Comparison of ENCODE assay signal across 8 mouse cellular contexts in genomic region chr8:71469411-71469810, GRCm38 (mm10). TPM values are rescaled to one million over a fixed set of nuclear protein-coding genes. Genes with fewer than 3 reads are reported as not detected.
DNase-seq lines count a peak whose midpoint lies in the region; ATAC-seq and TF ChIP-seq lines count a peak whose summit lies in the region.

No protein-coding gene starts in this region.

- H3K27ac ChIP-seq in forebrain, embryonic 11.5 days (ENCODE audit: low read depth, low read length) = peak overlapping the region; percentile 37
- H3K27ac ChIP-seq in hindbrain, postnatal 0 days = peak overlapping the region; percentile 80
- no peak overlapping the region; the same call in 1 of the 2 replicates for H3K27ac ChIP-seq in limb, embryonic 14.5 days (replicated peaks; ENCODE audit: low read depth, low read length)
- H3K27ac ChIP-seq in midbrain, postnatal 0 days (ENCODE audit: low read depth, low read length) = peak overlapping the region; percentile 82

- no peak for TF ChIP-seq POLR2A in limb, embryonic 14.5 days (IDR thresholded peaks at IDR 0.05; ENCODE audit: borderline replicate concordance, extremely low read depth, insufficient read depth, insufficient read length)

- peak overlapping the region; percentile 84 for H3K4me3 ChIP-seq in forebrain, embryonic 11.5 days (ENCODE audit: low read depth, low read length)
- peak overlapping the region; percentile 73 for H3K4me3 ChIP-seq in hindbrain, postnatal 0 days (ENCODE audit: low read length)
- H3K4me3 ChIP-seq in limb, embryonic 14.5 days (replicated peaks; ENCODE audit: low read length) = peak overlapping the region; percentile 79
- H3K4me3 ChIP-seq in midbrain, postnatal 0 days (ENCODE audit: low read depth, low read length) = peak overlapping the region; percentile 65

- H3K4me1 ChIP-seq in forebrain, embryonic 11.5 days (replicated peaks; ENCODE audit: control insufficient read depth, insufficient read depth, low read length) = peaks cover 12% of the 10 kb centered on the region
- no peaks in the 10 kb centered on the region for H3K4me1 ChIP-seq in hindbrain, postnatal 0 days (ENCODE audit: insufficient read depth, low read length)
- H3K4me1 ChIP-seq in limb, embryonic 14.5 days (ENCODE audit: control insufficient read depth, insufficient read depth, low read length) = peaks cover 7% of the 10 kb centered on the region; the same call in 1 of the 2 replicates
- H3K4me1 ChIP-seq in midbrain, postnatal 0 days (ENCODE audit: insufficient read depth, low read length) = no peaks in the 10 kb centered on the region

- ATAC-seq in forebrain, embryonic 11.5 days (replicated peaks; ENCODE audit: low FRiP score) = peak; percentile 32
- peak; percentile 41 for ATAC-seq in hindbrain, postnatal 0 days
- peak; percentile 12 for ATAC-seq in limb, embryonic 14.5 days (ENCODE audit: low FRiP score, low read depth)
- ATAC-seq in midbrain, postnatal 0 days (ENCODE audit: low FRiP score) = peak; percentile 57

- H3K4me2 ChIP-seq in forebrain, embryonic 11.5 days (ENCODE audit: low read depth, low read length, severe bottlenecking) = peak overlapping the region; percentile 90
- peak overlapping the region; percentile 81 for H3K4me2 ChIP-seq in hindbrain, postnatal 0 days (ENCODE audit: low read depth, low read length)
- peak overlapping the region; percentile 92 for H3K4me2 ChIP-seq in limb, embryonic 14.5 days (replicated peaks; ENCODE audit: low read depth, low read length, severe bottlenecking)
- peak overlapping the region; percentile 55 for H3K4me2 ChIP-seq in midbrain, postnatal 0 days (ENCODE audit: low read depth, low read length, poor library complexity, severe bottlenecking)

- no peaks in the 10 kb centered on the region for H3K27me3 ChIP-seq in forebrain, embryonic 11.5 days (ENCODE audit: control insufficient read depth, insufficient read depth, low read length)
- no peaks in the 10 kb centered on the region for H3K27me3 ChIP-seq in hindbrain, postnatal 0 days (ENCODE audit: insufficient read depth, low read length)
- no peaks in the 10 kb centered on the region for H3K27me3 ChIP-seq in limb, embryonic 14.5 days (ENCODE audit: control insufficient read depth, insufficient read depth, low read length)
- H3K27me3 ChIP-seq in midbrain, postnatal 0 days (ENCODE audit: insufficient read depth, low read length) = no peaks in the 10 kb centered on the region

- peak overlapping the region; percentile 76 for H3K9ac ChIP-seq in forebrain, embryonic 11.5 days (ENCODE audit: low read length)
- peak overlapping the region; percentile 73 for H3K9ac ChIP-seq in hindbrain, postnatal 0 days (replicated peaks; ENCODE audit: low read length)
- H3K9ac ChIP-seq in limb, embryonic 14.5 days (ENCODE audit: low read depth, low read length, severe bottlenecking) = peak overlapping the region; percentile 69
- H3K9ac ChIP-seq in midbrain, postnatal 0 days (replicated peaks; ENCODE audit: low read length, poor library complexity, severe bottlenecking) = peak overlapping the region; percentile 70

- DNase-seq in adrenal gland, adult (ENCODE audit: inconsistent age in 2 of 2, low spot score in 1 of 2) = peak; percentile 71 to 84
- no peak for DNase-seq in adrenal gland, adult 2 months
- peak; percentile 41 for DNase-seq in Muller cell, postnatal 12 days (ENCODE audit: inconsistent ontology term)
- DNase-seq in forebrain, embryonic 11.5 days (ENCODE audit: low spot score) = peak; percentile 80
- DNase-seq in hindbrain, postnatal 0 days (ENCODE audit: low spot score) = peak; percentile 85
- DNase-seq in limb, embryonic 14.5 days (ENCODE audit: low spot score) = peak; percentile 71
- DNase-seq in midbrain, postnatal 0 days (ENCODE audit: low spot score) = peak; percentile 85
- DNase-seq in testis, postnatal 10 days (ENCODE audit: low spot score) = peak; percentile 69

- no peaks in the 10 kb centered on the region; the same call in 1 of the 2 replicates for H3K36me3 ChIP-seq in forebrain, embryonic 11.5 days (ENCODE audit: control insufficient read depth, insufficient read depth, low read length)
- H3K36me3 ChIP-seq in hindbrain, postnatal 0 days (ENCODE audit: insufficient read depth, low read length) = peaks cover 27% of the 10 kb centered on the region; the same call in 1 of the 2 replicates
- H3K36me3 ChIP-seq in limb, embryonic 14.5 days (ENCODE audit: control insufficient read depth, insufficient read depth, low read length) = peaks cover 34% of the 10 kb centered on the region
- H3K36me3 ChIP-seq in midbrain, postnatal 0 days (ENCODE audit: insufficient read depth, low read length) = peaks cover 30% of the 10 kb centered on the region

- H3K9me3 ChIP-seq in forebrain, embryonic 11.5 days (ENCODE audit: control insufficient read depth, low read length) = no peaks in the 10 kb centered on the region
- no peaks in the 10 kb centered on the region for H3K9me3 ChIP-seq in hindbrain, postnatal 0 days (ENCODE audit: low read length)
- H3K9me3 ChIP-seq in limb, embryonic 14.5 days (ENCODE audit: control insufficient read depth, low read length) = no peaks in the 10 kb centered on the region
- H3K9me3 ChIP-seq in midbrain, postnatal 0 days (ENCODE audit: low read length) = no peaks in the 10 kb centered on the region

- under 1% methylated on average over 24 of the region's 24 CpGs for WGBS in forebrain, embryonic 11.5 days
- WGBS in hindbrain, postnatal 0 days = 3% methylated on average over 23 of the region's 24 CpGs
- 0% methylated on average over 20 of the region's 24 CpGs for WGBS in limb, embryonic 14.5 days
- under 1% methylated on average over 21 of the region's 24 CpGs for WGBS in midbrain, postnatal 0 days

- TF ChIP-seq CTCF in hindbrain, postnatal 0 days (IDR thresholded peaks at IDR 0.05; ENCODE audit: low read depth) = 0 out of 2 replicates have a peak, but pooled peaks have one; percentile 6
- TF ChIP-seq CTCF in midbrain, postnatal 0 days (IDR thresholded peaks at IDR 0.05) = no peak

RNA-seq across cellular contexts. Expression of gene Dda1, which starts 0.4 kb away (rescaled TPM):
- 10 to 100 TPM; 54.7 to 76.7 TPM for total RNA-seq in adrenal gland, adult 2 months (2021)
- 129 and 149 TPM in 2 replicates for polyA plus RNA-seq in adrenal gland, adult 2 months (2012; rRNA removed)
- 133 and 146 TPM in 2 replicates for polyA plus RNA-seq in forebrain, embryonic 11.5 days (2014; fragmentation: Nextera tagmentation; extraction: Ambion mirVana)
- 191 and 195 TPM in 2 replicates for total RNA-seq in hindbrain, postnatal 0 days (2014; rRNA removed)
- 241 and 246 TPM in 2 replicates for polyA plus RNA-seq in hindbrain, postnatal 0 days (2015; fragmentation: Nextera tagmentation; extraction: Ambion mirVana)
- polyA plus RNA-seq in limb, embryonic 14.5 days (2012; rRNA removed) = 101 and 127 TPM in 2 replicates
- polyA plus RNA-seq in limb, embryonic 14.5 days (2014; fragmentation: Nextera tagmentation; extraction: Ambion mirVana) = 94.6 and 99.6 TPM in 2 replicates
- 187 and 211 TPM in 2 replicates for total RNA-seq in midbrain, postnatal 0 days (2014; rRNA removed)
- 267 and 269 TPM in 2 replicates for polyA plus RNA-seq in midbrain, postnatal 0 days (2015; fragmentation: Nextera tagmentation; extraction: Ambion mirVana)

RNA-seq across cellular contexts. Expression of gene Mrpl34, which starts 4.7 kb away (rescaled TPM):
- 100 to 1,000 TPM; 130 to 133 TPM for total RNA-seq in adrenal gland, adult 2 months (2021)
- 230 and 261 TPM in 2 replicates for polyA plus RNA-seq in adrenal gland, adult 2 months (2012; rRNA removed)
- polyA plus RNA-seq in forebrain, embryonic 11.5 days (2014; fragmentation: Nextera tagmentation; extraction: Ambion mirVana) = 186 TPM in 2 replicates
- 77.9 and 127 TPM in 2 replicates for total RNA-seq in hindbrain, postnatal 0 days (2014; rRNA removed)
- 155 and 164 TPM in 2 replicates for polyA plus RNA-seq in hindbrain, postnatal 0 days (2015; fragmentation: Nextera tagmentation; extraction: Ambion mirVana)
- polyA plus RNA-seq in limb, embryonic 14.5 days (2012; rRNA removed) = 62.3 and 70.6 TPM in 2 replicates
- 121 and 130 TPM in 2 replicates for polyA plus RNA-seq in limb, embryonic 14.5 days (2014; fragmentation: Nextera tagmentation; extraction: Ambion mirVana)
- 105 and 119 TPM in 2 replicates for total RNA-seq in midbrain, postnatal 0 days (2014; rRNA removed)
- polyA plus RNA-seq in midbrain, postnatal 0 days (2015; fragmentation: Nextera tagmentation; extraction: Ambion mirVana) = 163 and 165 TPM in 2 replicates

RNA-seq across cellular contexts. Expression of gene Abhd8, which starts 6.0 kb away (rescaled TPM):
- 10 to 100 TPM; 52.1 to 64.4 TPM for total RNA-seq in adrenal gland, adult 2 months (2021)
- 220 and 223 TPM in 2 replicates for polyA plus RNA-seq in adrenal gland, adult 2 months (2012; rRNA removed)
- 76.6 and 76.7 TPM in 2 replicates for polyA plus RNA-seq in forebrain, embryonic 11.5 days (2014; fragmentation: Nextera tagmentation; extraction: Ambion mirVana)
- total RNA-seq in hindbrain, postnatal 0 days (2014; rRNA removed) = 325 and 330 TPM in 2 replicates
- 190 and 195 TPM in 2 replicates for polyA plus RNA-seq in hindbrain, postnatal 0 days (2015; fragmentation: Nextera tagmentation; extraction: Ambion mirVana)
- 72.6 and 88.1 TPM in 2 replicates for polyA plus RNA-seq in limb, embryonic 14.5 days (2012; rRNA removed)
- polyA plus RNA-seq in limb, embryonic 14.5 days (2014; fragmentation: Nextera tagmentation; extraction: Ambion mirVana) = 48.6 and 57.1 TPM in 2 replicates
- total RNA-seq in midbrain, postnatal 0 days (2014; rRNA removed) = 289 and 323 TPM in 2 replicates
- polyA plus RNA-seq in midbrain, postnatal 0 days (2015; fragmentation: Nextera tagmentation; extraction: Ambion mirVana) = 205 and 213 TPM in 2 replicates

RNA-seq across cellular contexts. Expression of gene Ano8, which starts 16.4 kb away (rescaled TPM):
- total RNA-seq in adrenal gland, adult 2 months (2021) = 10 to 100 TPM in 1 of 2 experiments, 1 to 10 TPM in 1; 9.9 to 16.4 TPM
- polyA plus RNA-seq in adrenal gland, adult 2 months (2012; rRNA removed) = 44.9 and 54.6 TPM in 2 replicates
- polyA plus RNA-seq in forebrain, embryonic 11.5 days (2014; fragmentation: Nextera tagmentation; extraction: Ambion mirVana) = 5.7 and 9.3 TPM in 2 replicates
- total RNA-seq in hindbrain, postnatal 0 days (2014; rRNA removed) = 78.6 and 80.5 TPM in 2 replicates
- polyA plus RNA-seq in hindbrain, postnatal 0 days (2015; fragmentation: Nextera tagmentation; extraction: Ambion mirVana) = 4.7 and 5.3 TPM in 2 replicates
- polyA plus RNA-seq in limb, embryonic 14.5 days (2012; rRNA removed) = 37.2 and 43.3 TPM in 2 replicates
- polyA plus RNA-seq in limb, embryonic 14.5 days (2014; fragmentation: Nextera tagmentation; extraction: Ambion mirVana) = 1.8 and 3.0 TPM in 2 replicates
- total RNA-seq in midbrain, postnatal 0 days (2014; rRNA removed) = 81.6 and 82.2 TPM in 2 replicates
- polyA plus RNA-seq in midbrain, postnatal 0 days (2015; fragmentation: Nextera tagmentation; extraction: Ambion mirVana) = 5.4 and 5.6 TPM in 2 replicates

RNA-seq across cellular contexts. Expression of gene Gtpbp3, which starts 18.5 kb away (rescaled TPM):
- total RNA-seq in adrenal gland, adult 2 months (2021) = 10 to 100 TPM; 15.6 to 26.7 TPM
- 58.3 and 77.4 TPM in 2 replicates for polyA plus RNA-seq in adrenal gland, adult 2 months (2012; rRNA removed)
- 7.9 and 10.8 TPM in 2 replicates for polyA plus RNA-seq in forebrain, embryonic 11.5 days (2014; fragmentation: Nextera tagmentation; extraction: Ambion mirVana)
- total RNA-seq in hindbrain, postnatal 0 days (2014; rRNA removed) = 36.1 and 58.5 TPM in 2 replicates
- polyA plus RNA-seq in hindbrain, postnatal 0 days (2015; fragmentation: Nextera tagmentation; extraction: Ambion mirVana) = 12.1 and 15.5 TPM in 2 replicates
- 41.6 and 59.5 TPM in 2 replicates for polyA plus RNA-seq in limb, embryonic 14.5 days (2012; rRNA removed)
- polyA plus RNA-seq in limb, embryonic 14.5 days (2014; fragmentation: Nextera tagmentation; extraction: Ambion mirVana) = 5.9 and 6.8 TPM in 2 replicates
- 28.0 and 31.5 TPM in 2 replicates for total RNA-seq in midbrain, postnatal 0 days (2014; rRNA removed)
- polyA plus RNA-seq in midbrain, postnatal 0 days (2015; fragmentation: Nextera tagmentation; extraction: Ambion mirVana) = 11.4 and 11.5 TPM in 2 replicates
